Mouse (Mus musculus) layer of hippocampus, adult 2 months (tissue): ENCODE data around the gene Nhlrc2. TPM values are rescaled to one million over a fixed set of nuclear protein-coding genes. Genes with fewer than 3 reads are reported as not detected.
A peak's percentile ranks its signal among the peaks of the same experiment; 100 is the strongest.

Experiments used
- DNase-seq, 2 experiments: peaks; one replicate each; pipeline ENCODE4 v3.0.0; 2022; ENCODE audit warnings: low spot score in 2 of 2
- H3K27ac ChIP-seq: fragments of 200-600 bp; 2 replicates; pipeline ENCODE4 v1.8.1; 2022
- H3K4me3 ChIP-seq: fragments of 200-600 bp; 2 replicates; pipeline ENCODE4 v1.8.1; 2022; ENCODE audit warnings: mild to moderate bottlenecking
- CTCF ChIP-seq: fragments of 200-600 bp; conservative IDR thresholded peaks from 2 replicates; pipeline ENCODE4 v1.8.1; 2022; ENCODE audit warnings: antibody characterized with exemption, mild to moderate bottlenecking, moderate library complexity
- total RNA-seq, 2 experiments: library from RNA; stranded (reverse); gene quantifications; 2 replicates each; pipeline ENCODE4 v1.2.3; 2021

The Nhlrc2 gene
- total RNA-seq, 2 experiments from 2014 or later, result 11.6 to 12.9 TPM

- no peak for TF ChIP-seq CTCF
- Histone ChIP-seq H3K4me3 (peak overlapping the region; percentile 46), H3K27ac (peak overlapping the region; percentile 2; the same call in 1 of the 2 replicates)
- no peak for DNase-seq
These were observed 104.2 kb downstream of the Nhlrc2 start for GRCm38 (mm10) chr19:56652034-56652962.

Other genes with a start within 250 kb of the Nhlrc2 start
- gene Nrap, start 158.2 kb upstream of the Nhlrc2 start, total RNA-seq, result under 1 TPM; 0.15 TPM
- 1 to 10 TPM; 2.3 to 2.6 TPM for gene Casp7, start 151.1 kb upstream of the Nhlrc2 start, total RNA-seq
- gene Plekhs1, start 86.6 kb upstream of the Nhlrc2 start, total RNA-seq, result under 1 TPM; 0.17 to 0.54 TPM
- gene Dclre1a, start within 50 bp of the Nhlrc2 start, total RNA-seq, result 1 to 10 TPM; 6.9 to 7.7 TPM
- 10 to 100 TPM; 17.7 to 21.4 TPM for gene Adrb1, start 173.9 kb downstream of the Nhlrc2 start, total RNA-seq